Mouse (Mus musculus) thymus, adult 2 months (tissue): Measurements from ENCODE around the gene Aldh5a1.

ENCODE experiments used
- CTCF ChIP-seq: fragments of 200-500 bp; IDR thresholded peaks from 2 replicates; pipeline ENCODE4 v1.5.1; 2012; ENCODE audit warnings: mild to moderate bottlenecking, control low read depth, low read length, moderate library complexity, borderline replicate concordance; ENCODE audit not compliant: control insufficient read depth, poor library complexity, insufficient read depth; ENCODE audit errors: extremely low read depth
- POLR2A ChIP-seq: fragments of 200-500 bp; IDR thresholded peaks from 2 replicates; pipeline ENCODE4 v1.6.1; 2012; ENCODE audit warnings: mild to moderate bottlenecking, low read length, control low read depth, moderate library complexity; ENCODE audit not compliant: control insufficient read depth, poor library complexity, insufficient read depth; ENCODE audit errors: extremely low read depth

DNA sequence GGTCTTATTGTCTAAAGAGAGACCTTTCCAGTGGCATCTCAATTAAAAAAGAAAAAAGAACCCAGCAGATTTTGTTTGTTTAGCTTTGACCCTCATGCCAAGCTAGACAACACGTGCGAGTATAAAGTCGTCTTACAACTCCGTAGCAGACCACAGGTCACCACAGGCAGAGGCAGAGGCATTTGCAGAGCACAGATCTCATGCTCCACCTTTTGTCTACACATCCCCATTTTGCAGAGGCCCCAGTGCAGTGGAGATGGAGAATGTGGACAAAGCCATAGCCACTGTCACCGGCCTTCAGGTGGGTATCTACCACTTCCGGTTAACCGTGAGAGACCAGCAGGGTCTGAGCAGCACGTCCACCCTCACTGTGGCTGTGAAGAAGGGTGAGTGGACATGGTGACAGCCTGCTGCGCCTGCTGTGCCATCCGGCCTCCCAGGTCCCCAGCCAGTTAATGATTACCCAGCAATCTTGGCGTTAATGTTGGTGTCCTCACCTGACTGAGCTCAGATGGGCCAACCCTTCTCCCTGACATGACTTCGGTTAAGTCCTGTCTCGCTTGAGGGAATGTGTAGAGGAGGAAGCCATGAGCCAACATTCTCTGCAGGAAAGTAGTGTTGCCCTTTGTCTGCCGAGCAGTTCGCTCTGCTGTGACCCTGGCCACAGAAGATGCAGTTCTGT is 58.0 kb downstream of the Aldh5a1 start:
- TF ChIP-seq CTCF (no peak), POLR2A (no peak)
